ENCODE assay signal across 17 mouse cellular contexts in genomic region chr3:105920743-105921142, GRCm38 (mm10). TPM values are rescaled to one million over a fixed set of nuclear protein-coding genes. Genes with fewer than 3 reads are reported as not detected.
DNase-seq lines count a peak whose midpoint lies in the region; ATAC-seq and TF ChIP-seq lines count a peak whose summit lies in the region.
"Not testable (repeated sequence)": the region's sequence is repeated elsewhere in the genome, so short reads cannot be mapped to it uniquely, and the experiment has no call there.
"Had no signal": no experiment of that assay in that cellular context is flagged by ENCODE, and none has a peak within 500 bp of the region (broad histone marks: within the 10 kb centered on the region; RNA-seq: fewer than 3 reads in every experiment).

No protein-coding gene starts in this region.

- TF ChIP-seq POLR2A in MEL (IDR thresholded peaks at IDR 0.05; ENCODE audit: control insufficient read depth in 1 of 2, insufficient read depth in 1 of 2, low read depth in 1 of 2, low read length in 2 of 2, poor library complexity in 1 of 2), result not testable (repeated sequence)

- peak in 1 of 2 experiments; percentile 36; a peak in 1 of 4 replicates for TF ChIP-seq EP300 in MEL (IDR thresholded peaks at IDR 0.05; ENCODE audit: low read depth in 1 of 2, low read length in 2 of 2)

- not testable (repeated sequence) for H3K79me2 ChIP-seq in MEL (ENCODE audit: control insufficient read depth, insufficient read depth, low read length, poor library complexity)

- peaks cover 16 to 41% of the 10 kb centered on the region in 2 experiments for H3K4me1 ChIP-seq in MEL (ENCODE audit: control insufficient read depth in 1 of 2, insufficient read depth in 2 of 2, low read length in 2 of 2)
- peaks cover 11% of the 10 kb centered on the region; the same call in 1 of the 2 replicates for H3K4me1 ChIP-seq in liver, embryonic 11.5 days (replicated peaks; ENCODE audit: control insufficient read depth, insufficient read depth, low read length)
- H3K4me1 ChIP-seq in liver, embryonic 13.5 days (replicated peaks), result peaks cover 47% of the 10 kb centered on the region

- ATAC-seq in liver, embryonic 11.5 days (replicated peaks; ENCODE audit: low FRiP score), result 0 out of 2 replicates have a peak, but pooled peaks have one; percentile 48
- ATAC-seq in liver, embryonic 13.5 days (ENCODE audit: low read depth), result peak; percentile 34; the same call in 1 of the 2 replicates

- not testable (repeated sequence) for H3K9me3 ChIP-seq in MEL (replicated peaks; ENCODE audit: insufficient read depth, low read length); liver, embryonic 11.5 days (ENCODE audit: control insufficient read depth, low read length); liver, embryonic 13.5 days (replicated peaks)

- H3K9ac ChIP-seq in MEL (ENCODE audit: control insufficient read depth, low read depth, low read length, poor library complexity, severe bottlenecking); liver, embryonic 11.5 days (ENCODE audit: low read depth, low read length); liver, embryonic 13.5 days: not testable (repeated sequence)

- not testable (repeated sequence) for H3K27me3 ChIP-seq in MEL (ENCODE audit: control insufficient read depth in 1 of 2, insufficient read depth in 2 of 2, low read length in 2 of 2); liver, embryonic 11.5 days (replicated peaks; ENCODE audit: control insufficient read depth, insufficient read depth, low read length); liver, embryonic 13.5 days

- DNase-seq in MEL (ENCODE audit: low read depth, low spot score) (peak; percentile 60), MEL-GATA-1-ER (ENCODE audit: extremely low read depth, low read depth) (peak; percentile 55)
- DNase-seq in heart, adult 11 months, result peak; percentile 15
- DNase-seq in liver, embryonic 11.5 days (ENCODE audit: low spot score); liver, embryonic 13.5 days: not testable (repeated sequence)
- peak; percentile 16 for DNase-seq in testis, postnatal 10 days (ENCODE audit: low spot score)

- peaks cover 0 to 40% of the 10 kb centered on the region in 2 experiments; a peak in 2 of 4 replicates for H3K36me3 ChIP-seq in MEL (ENCODE audit: control insufficient read depth in 1 of 2, insufficient read depth in 2 of 2, low read length in 2 of 2)
- not testable (repeated sequence) for H3K36me3 ChIP-seq in liver, embryonic 11.5 days (ENCODE audit: control insufficient read depth, insufficient read depth, low read length); liver, embryonic 13.5 days

- H3K4me2 ChIP-seq in liver, embryonic 11.5 days; liver, embryonic 13.5 days: not testable (repeated sequence)

- TF ChIP-seq CTCF in MEL (IDR thresholded peaks at IDR 0.05 in 2 of 3, conservative IDR thresholded peaks at IDR 0.05 in 1 of 3; ENCODE audit: control insufficient read depth in 1 of 3, insufficient read depth in 1 of 3, low read depth in 2 of 3, low read length in 3 of 3, poor library complexity in 1 of 3, severe bottlenecking in 1 of 3), result not testable (repeated sequence)

- H3K27ac ChIP-seq in MEL (ENCODE audit: control insufficient read depth, low read depth, low read length), result peak overlapping the region; percentile 41
- H3K27ac ChIP-seq in liver, embryonic 11.5 days (ENCODE audit: low read depth, low read length); liver, embryonic 13.5 days: not testable (repeated sequence)

- not testable (repeated sequence) for TF ChIP-seq RAD21 in MEL (IDR thresholded peaks at IDR 0.05; ENCODE audit: low read depth, low read length)

- H3K4me3 ChIP-seq in MEL (ENCODE audit: control insufficient read depth in 1 of 2, insufficient read depth in 1 of 2, low read depth in 2 of 2, low read length in 2 of 2); liver, embryonic 11.5 days (ENCODE audit: low read depth, low read length); liver, embryonic 13.5 days (replicated peaks): not testable (repeated sequence)

TF ChIP-seq in MEL, 35 proteins besides CTCF, POLR2A, EP300 and RAD21:
- peak; percentile 33; the same call in 1 of the 2 replicates for TF ChIP-seq MXI1 (IDR thresholded peaks at IDR 0.05; ENCODE audit: low read depth, low read length)
- TF ChIP-seq GATA1 (IDR thresholded peaks at IDR 0.05; ENCODE audit: low read depth, low read length), result peak; percentile 57; the same call in 1 of the 2 replicates
- TF ChIP-seq MAX (IDR thresholded peaks at IDR 0.05; ENCODE audit: low read length), result 0 out of 2 replicates have a peak, but pooled peaks have one; percentile 45
- TF ChIP-seq MYC (IDR thresholded peaks at IDR 0.05; ENCODE audit: low read depth, low read length), result peak; percentile 51; the same call in 1 of the 2 replicates
- TF ChIP-seq ETS1 (IDR thresholded peaks at IDR 0.05; ENCODE audit: low read depth, low read length), result 0 out of 2 replicates have a peak, but pooled peaks have one; percentile 15

RNA-seq across cellular contexts. Expression of gene I830077J02Rik, which starts 11.7 kb away (rescaled TPM):
- 2.8 and 5.9 TPM in 2 replicates for total RNA-seq in MEL (2012; rRNA removed)
- polyA plus RNA-seq in MEL (2012; ENCODE audit: insufficient read depth in 1 of 2, insufficient read length in 2 of 2, low read depth in 1 of 2, low replicate concordance in 2 of 2, missing spikeins in 1 of 2), result 1 to 10 TPM in 1 of 2 experiments, not detected in 1; 9.4 TPM
- polyA plus RNA-seq in liver, embryonic 11.5 days (2014; fragmentation: Nextera tagmentation; extraction: Ambion mirVana), result 5.6 and 5.9 TPM in 2 replicates
- 2.1 and 3.8 TPM in 2 replicates for polyA plus RNA-seq in liver, embryonic 13.5 days (2015; fragmentation: Nextera tagmentation; extraction: Ambion mirVana)

RNA-seq across cellular contexts. Expression of gene Wdr77, which starts 38.4 kb away (rescaled TPM):
- total RNA-seq in MEL (2012; rRNA removed), result 103 and 116 TPM in 2 replicates
- polyA plus RNA-seq in MEL (2012; ENCODE audit: insufficient read depth in 1 of 2, insufficient read length in 2 of 2, low read depth in 1 of 2, low replicate concordance in 2 of 2, missing spikeins in 1 of 2), result 100 to 1,000 TPM in 1 of 2 experiments, not detected in 1; 204 TPM
- polyA plus RNA-seq in liver, embryonic 11.5 days (2014; fragmentation: Nextera tagmentation; extraction: Ambion mirVana), result 154 and 167 TPM in 2 replicates
- 65.8 and 69.1 TPM in 2 replicates for polyA plus RNA-seq in liver, embryonic 13.5 days (2015; fragmentation: Nextera tagmentation; extraction: Ambion mirVana)

RNA-seq across cellular contexts. Expression of gene Atp5f1, which starts 39.2 kb away (rescaled TPM):
- 309 and 313 TPM in 2 replicates for total RNA-seq in MEL (2012; rRNA removed)
- 100 to 1,000 TPM in 1 of 2 experiments, not detected in 1; 344 TPM for polyA plus RNA-seq in MEL (2012; ENCODE audit: insufficient read depth in 1 of 2, insufficient read length in 2 of 2, low read depth in 1 of 2, low replicate concordance in 2 of 2, missing spikeins in 1 of 2)
- 499 and 512 TPM in 2 replicates for polyA plus RNA-seq in liver, embryonic 11.5 days (2014; fragmentation: Nextera tagmentation; extraction: Ambion mirVana)
- polyA plus RNA-seq in liver, embryonic 13.5 days (2015; fragmentation: Nextera tagmentation; extraction: Ambion mirVana), result 392 and 451 TPM in 2 replicates

RNA-seq across cellular contexts. Expression of gene Tmigd3, which starts 50.0 kb away (rescaled TPM):
- 0.27 and 0.39 TPM in 2 replicates for total RNA-seq in MEL (2012; rRNA removed)
- polyA plus RNA-seq in MEL (2012; ENCODE audit: insufficient read depth in 1 of 2, insufficient read length in 2 of 2, low read depth in 1 of 2, low replicate concordance in 2 of 2, missing spikeins in 1 of 2), result under 1 TPM in 1 of 2 experiments, not detected in 1; 0.36 TPM
- polyA plus RNA-seq in liver, embryonic 11.5 days (2014; fragmentation: Nextera tagmentation; extraction: Ambion mirVana), result 0.26 and 0.27 TPM in 2 replicates
- 0.18 TPM in 1 of 2 replicates, not detected in the other for polyA plus RNA-seq in liver, embryonic 13.5 days (2015; fragmentation: Nextera tagmentation; extraction: Ambion mirVana)
- total RNA-seq: adrenal gland, adult 18-20 months; adrenal gland, adult 2 months; adrenal gland, adult 8-10 months; adrenal gland, postnatal 14 days; adrenal gland, postnatal 25 days; ES-E14 had no signal
- polyA plus RNA-seq: activated CD4-positive, CD25-positive, alpha-beta regulatory T cell, adult 4 months; adrenal gland, adult 2 months; C2C12; CD4-positive, CD25-positive, alpha-beta regulatory T cell, adult 4 months; Patski had no signal

RNA-seq across cellular contexts. Expression of gene Adora3, which starts 50.1 kb away (rescaled TPM):
- total RNA-seq in MEL (2012; rRNA removed), result 0.36 and 0.42 TPM in 2 replicates
- polyA plus RNA-seq in MEL (2012; ENCODE audit: insufficient read depth in 1 of 2, insufficient read length in 2 of 2, low read depth in 1 of 2, low replicate concordance in 2 of 2, missing spikeins in 1 of 2), result under 1 TPM in 1 of 2 experiments, not detected in 1; 0.65 TPM
- polyA plus RNA-seq in liver, embryonic 11.5 days (2014; fragmentation: Nextera tagmentation; extraction: Ambion mirVana), result 0.36 and 0.92 TPM in 2 replicates
- polyA plus RNA-seq in liver, embryonic 13.5 days (2015; fragmentation: Nextera tagmentation; extraction: Ambion mirVana), result 0.44 and 0.51 TPM in 2 replicates
- total RNA-seq: adrenal gland, postnatal 25 days; ES-E14 had no signal
- polyA plus RNA-seq: C2C12; CD4-positive, CD25-positive, alpha-beta regulatory T cell, adult 4 months; G1E; Patski had no signal
